In genomic region chr12:44292281-44292680, GRCm38 (mm10) we compare ENCODE assay signal across 9 mouse cellular contexts. TPM values are rescaled to one million over a fixed set of nuclear protein-coding genes. Genes with fewer than 3 reads are reported as not detected.
A peak's percentile ranks its signal among the peaks of the same experiment; 100 is the strongest.
DNase-seq lines count a peak whose midpoint lies in the region; ATAC-seq lines count a peak whose summit lies in the region.
"Had no signal": no experiment of that assay in that cellular context is flagged by ENCODE, and none has a peak within 500 bp of the region (broad histone marks: within the 10 kb centered on the region; RNA-seq: fewer than 3 reads in every experiment).

No protein-coding gene starts in this region.

- DNase-seq in intestine, embryonic 14.5 days (ENCODE audit: low spot score), result peak; percentile 58
- DNase-seq in NIH3T3 (ENCODE audit: low read depth), result peak; percentile 83
- peak; percentile 88 to 92 for DNase-seq in cerebellum, postnatal 10 days
- DNase-seq in frontal cortex, postnatal 36 days (ENCODE audit: low spot score in 2 of 2), result peak; percentile 65 to 78
- peak; percentile 77 to 79 for DNase-seq in kidney, postnatal 4 days
- DNase-seq in lung, postnatal 36 days, result peak; percentile 87
- peak; percentile 39 to 48 for DNase-seq in spleen, postnatal 36 days (ENCODE audit: low spot score in 2 of 2)

- H3K36me3 ChIP-seq in intestine, embryonic 14.5 days (ENCODE audit: control insufficient read depth, insufficient read depth, low read length), result peaks cover 25% of the 10 kb centered on the region; the same call in 1 of the 2 replicates
- 0 out of 2 replicates have a peak, but pooled peaks cover 2% of the 10 kb centered on the region for H3K36me3 ChIP-seq in intestine, embryonic 16.5 days (ENCODE audit: control insufficient read depth, insufficient read depth, low read length)

- no peaks in the 10 kb centered on the region for H3K9me3 ChIP-seq in intestine, embryonic 14.5 days (ENCODE audit: control insufficient read depth, low read length)
- no peaks in the 10 kb centered on the region for H3K9me3 ChIP-seq in intestine, embryonic 16.5 days (ENCODE audit: control insufficient read depth, low read length)
- H3K9me3 ChIP-seq: embryonic facial prominence, embryonic 13.5 days had no signal

- no peak for ATAC-seq in intestine, embryonic 14.5 days (replicated peaks; ENCODE audit: low FRiP score, low TSS enrichment, low read depth)
- ATAC-seq in intestine, embryonic 16.5 days, result no peak

- no peaks in the 10 kb centered on the region for H3K27me3 ChIP-seq in intestine, embryonic 14.5 days (replicated peaks; ENCODE audit: control insufficient read depth, insufficient read depth, low read length)
- no peaks in the 10 kb centered on the region for H3K27me3 ChIP-seq in intestine, embryonic 16.5 days (replicated peaks; ENCODE audit: control insufficient read depth, insufficient read depth, low read length)
- H3K27me3 ChIP-seq: embryonic facial prominence, embryonic 13.5 days had no signal

- H3K4me2 ChIP-seq in intestine, embryonic 14.5 days (ENCODE audit: low read length), result no peak overlapping the region
- H3K4me2 ChIP-seq in intestine, embryonic 16.5 days (ENCODE audit: low read depth, low read length), result no peak overlapping the region
- H3K4me2 ChIP-seq: embryonic facial prominence, embryonic 13.5 days had no signal

- H3K4me3 ChIP-seq in intestine, embryonic 14.5 days (ENCODE audit: low read depth, low read length), result no peak overlapping the region
- H3K4me3 ChIP-seq in intestine, embryonic 16.5 days (ENCODE audit: low read length), result no peak overlapping the region
- H3K4me3 ChIP-seq: embryonic facial prominence, embryonic 13.5 days had no signal

- no peak overlapping the region for H3K27ac ChIP-seq in intestine, embryonic 14.5 days (ENCODE audit: low read depth)
- H3K27ac ChIP-seq in intestine, embryonic 16.5 days (ENCODE audit: low read length), result no peak overlapping the region
- H3K27ac ChIP-seq: embryonic facial prominence, embryonic 13.5 days had no signal

- H3K9ac ChIP-seq in intestine, embryonic 14.5 days (ENCODE audit: low read length), result no peak overlapping the region
- H3K9ac ChIP-seq in intestine, embryonic 16.5 days (ENCODE audit: low read depth, low read length), result no peak overlapping the region
- H3K9ac ChIP-seq: embryonic facial prominence, embryonic 13.5 days had no signal

- H3K4me1 ChIP-seq in intestine, embryonic 14.5 days (replicated peaks; ENCODE audit: control insufficient read depth, insufficient read depth, low read length), result no peaks in the 10 kb centered on the region
- no peaks in the 10 kb centered on the region for H3K4me1 ChIP-seq in intestine, embryonic 16.5 days (ENCODE audit: control insufficient read depth, insufficient read depth, low read length)
- H3K4me1 ChIP-seq: embryonic facial prominence, embryonic 13.5 days had no signal

RNA-seq across cellular contexts. Expression of gene Nrcam, which starts 36.4 kb away (rescaled TPM):
- polyA plus RNA-seq in intestine, embryonic 14.5 days (2014; fragmentation: Nextera tagmentation; extraction: Ambion mirVana), result 5.2 and 6.5 TPM in 2 replicates
- polyA plus RNA-seq in intestine, embryonic 16.5 days (2015; fragmentation: Nextera tagmentation; extraction: Ambion mirVana), result 2.6 and 3.6 TPM in 2 replicates
